Mouse (Mus musculus) T-helper 17 cell (primary cell): ENCODE data around the gene Trpv4.

Experiments
- in situ Hi-C, 2 experiments: fragments of 300-600 bp; cut with MboI, MseI; formaldehyde crosslinking; loops; 1 replicate in 1 of 2; 2 replicates in 1 of 2; pipeline ENCODE4 v1.15.1; 2025; ENCODE audit warnings: high pct_unique_total_duplicates in 2 of 2

The Trpv4 gene

GRCm38 (mm10) chr5:114590043-114590913 is 67.9 kb downstream of the Trpv4 start:
- in situ Hi-C loops: no loop called here

- in situ Hi-C loops: no loop called here
Measured at GRCm38 (mm10) chr5:114589454-114589853, 68.8 kb downstream of the Trpv4 start.

GRCm38 (mm10) chr5:114589026-114589425 is 69.2 kb downstream of the Trpv4 start:
- in situ Hi-C loops: no loop called here

GRCm38 (mm10) chr5:114588416-114588815 is 69.8 kb downstream of the Trpv4 start:
- in situ Hi-C loops: no loop called here

- in situ Hi-C loops: no loop called here
Measured at GRCm38 (mm10) chr5:114587908-114588307, 70.3 kb downstream of the Trpv4 start.

- in situ Hi-C loops: no loop called here
Measured at GRCm38 (mm10) chr5:114585682-114586081, 72.5 kb downstream of the Trpv4 start.

- in situ Hi-C loops: no loop called here
Measured at GRCm38 (mm10) chr5:114584293-114585104, 73.7 kb downstream of the Trpv4 start.

GRCm38 (mm10) chr5:114583490-114584175 is 74.6 kb downstream of the Trpv4 start:
- in situ Hi-C loops: no loop called here

GRCm38 (mm10) chr5:114583046-114583445 is 75.2 kb downstream of the Trpv4 start:
- in situ Hi-C loops: no loop called here

- in situ Hi-C loops: no loop called here
Measured at GRCm38 (mm10) chr5:114581486-114581885, 76.7 kb downstream of the Trpv4 start.

GRCm38 (mm10) chr5:114579714-114580357 is 78.4 kb downstream of the Trpv4 start:
- in situ Hi-C loops: no loop called here

GRCm38 (mm10) chr5:114578361-114578760 is 79.9 kb downstream of the Trpv4 start:
- in situ Hi-C loops: no loop called here

- in situ Hi-C loops: no loop called here
Measured at GRCm38 (mm10) chr5:114575986-114576605, 82.1 kb downstream of the Trpv4 start.

- in situ Hi-C loops: no loop called here
Measured at GRCm38 (mm10) chr5:114575530-114575929, 82.7 kb downstream of the Trpv4 start.

- in situ Hi-C loops: no loop called here
Measured at GRCm38 (mm10) chr5:114575010-114575409, 83.2 kb downstream of the Trpv4 start.

- in situ Hi-C loops: no loop called here
Measured at GRCm38 (mm10) chr5:114573920-114574628, 84.1 kb downstream of the Trpv4 start.

GRCm38 (mm10) chr5:114572997-114573396 is 85.2 kb downstream of the Trpv4 start:
- in situ Hi-C loops: no loop called here
